Mouse (Mus musculus): ENCODE data around the gene Hepacam2. TPM values are rescaled to one million over a fixed set of nuclear protein-coding genes. Genes with fewer than 3 reads are reported as not detected.

The Hepacam2 gene
- polyA plus RNA-seq, 1 experiment from 2014 or later = 0.35 TPM

DNA sequence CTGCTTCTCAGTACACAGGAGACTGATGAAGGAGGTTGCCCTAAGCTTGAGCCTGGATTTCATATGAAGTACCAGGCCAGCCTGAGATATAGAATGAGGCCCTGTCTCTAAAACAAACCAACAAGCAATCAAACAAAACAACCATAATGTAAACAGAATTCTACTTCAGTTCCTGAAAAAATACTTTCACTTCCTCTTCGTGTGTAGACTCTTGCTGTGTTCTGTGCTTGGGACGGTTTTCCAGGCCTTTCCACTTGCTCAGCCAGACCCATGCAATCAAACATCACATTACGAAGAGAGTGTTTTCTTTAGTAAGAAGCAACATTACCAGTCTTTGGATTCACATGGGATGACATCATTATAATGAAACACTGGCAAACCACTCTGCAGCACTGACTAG is 16.4 kb downstream of the Hepacam2 start:
- Histone ChIP-seq H3K27me3 (ENCODE audit: control insufficient read depth, insufficient read depth, low read depth, low read length) (no peaks in the 10 kb centered on the region), H3K9ac (ENCODE audit: low read depth, low read length) (no peak overlapping the region), H3K4me1 (ENCODE audit: control insufficient read depth, low read depth, low read length) (no peaks in the 10 kb centered on the region), H3K4me3 (ENCODE audit: low read depth, low read length) (no peak overlapping the region), H3K27ac (ENCODE audit: low read length) (no peak overlapping the region), H3K4me2 (ENCODE audit: low read depth, low read length) (no peak overlapping the region), H3K36me3 (ENCODE audit: control insufficient read depth, insufficient read depth) (no peaks in the 10 kb centered on the region), H3K9me3 (replicated peaks; ENCODE audit: control insufficient read depth, low read length) (no peaks in the 10 kb centered on the region)
- WGBS (ENCODE audit: insufficient replicate concordance) = 34% methylated on average over 3 of the region's 3 CpGs
- no peak for ATAC-seq (ENCODE audit: low read depth)

DNA sequence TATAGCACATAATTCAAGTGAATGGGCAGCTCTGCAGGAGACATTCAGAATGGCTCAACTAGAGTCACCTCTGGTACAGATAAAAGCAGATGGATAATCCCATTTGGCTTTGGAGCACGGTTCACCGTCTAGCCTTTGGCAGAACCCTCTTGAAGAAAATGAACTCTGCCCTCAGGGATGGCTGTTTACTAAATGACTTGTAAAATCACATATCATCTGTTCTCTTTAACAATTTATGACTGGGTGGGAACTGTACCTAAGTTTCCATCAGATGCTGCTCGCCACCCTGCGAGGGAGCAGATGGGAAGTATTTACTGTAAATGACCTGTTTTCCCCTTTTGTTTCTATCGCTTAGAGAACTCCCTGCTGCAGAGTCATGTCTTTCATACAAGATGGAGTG is 18.2 kb downstream of the Hepacam2 start:
- no peak for ATAC-seq (ENCODE audit: low read depth)
- no peaks in the 10 kb centered on the region for H3K27me3 ChIP-seq (ENCODE audit: control insufficient read depth, insufficient read depth, low read depth, low read length)
- H3K4me3 ChIP-seq (ENCODE audit: low read depth, low read length) = no peak overlapping the region
- H3K9ac ChIP-seq (ENCODE audit: low read depth, low read length) = no peak overlapping the region
- no peaks in the 10 kb centered on the region for H3K9me3 ChIP-seq (replicated peaks; ENCODE audit: control insufficient read depth, low read length)
- H3K4me2 ChIP-seq (ENCODE audit: low read depth, low read length) = no peak overlapping the region
- 53% methylated on average over 5 of the region's 5 CpGs for WGBS (ENCODE audit: insufficient replicate concordance)
- H3K36me3 ChIP-seq (ENCODE audit: control insufficient read depth, insufficient read depth) = no peaks in the 10 kb centered on the region
- H3K4me1 ChIP-seq (ENCODE audit: control insufficient read depth, low read depth, low read length) = no peaks in the 10 kb centered on the region
- H3K27ac ChIP-seq (ENCODE audit: low read length) = no peak overlapping the region

- WGBS (ENCODE audit: insufficient replicate concordance) = 40% methylated on average over 2 of the region's 2 CpGs
- H3K4me1 ChIP-seq (ENCODE audit: control insufficient read depth, low read depth, low read length) = no peaks in the 10 kb centered on the region
- no peak overlapping the region for H3K9ac ChIP-seq (ENCODE audit: low read depth, low read length)
- no peaks in the 10 kb centered on the region for H3K9me3 ChIP-seq (replicated peaks; ENCODE audit: control insufficient read depth, low read length)
- no peaks in the 10 kb centered on the region for H3K27me3 ChIP-seq (ENCODE audit: control insufficient read depth, insufficient read depth, low read depth, low read length)
- no peak overlapping the region for H3K4me3 ChIP-seq (ENCODE audit: low read depth, low read length)
- no peaks in the 10 kb centered on the region for H3K36me3 ChIP-seq (ENCODE audit: control insufficient read depth, insufficient read depth)
- no peak overlapping the region for H3K4me2 ChIP-seq (ENCODE audit: low read depth, low read length)
- no peak for ATAC-seq (ENCODE audit: low read depth)
- no peak overlapping the region for H3K27ac ChIP-seq (ENCODE audit: low read length)
Measured at GRCm38 (mm10) chr6:3476299-3476698, 21.8 kb downstream of the Hepacam2 start.

DNA sequence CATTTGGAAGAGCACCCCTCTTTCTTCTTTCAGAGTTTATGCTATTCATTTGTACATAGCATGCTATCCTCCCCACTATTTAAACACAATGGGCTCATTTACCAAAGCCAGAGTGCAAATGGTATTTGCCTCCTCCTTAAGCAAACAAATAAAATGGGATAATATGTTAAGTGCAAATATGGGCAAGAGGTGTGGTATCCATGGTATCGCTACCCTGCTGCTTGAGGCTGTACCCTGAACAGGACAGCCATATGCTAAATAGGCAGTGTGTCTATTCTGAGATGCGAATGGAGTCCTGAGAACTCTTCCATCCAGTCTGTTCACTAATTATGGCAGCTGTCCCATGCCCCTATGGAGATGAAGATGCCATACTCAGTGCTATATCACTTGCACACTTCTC is 27.4 kb downstream of the Hepacam2 start:
- ATAC-seq (ENCODE audit: low read depth) = no peak
- no peaks in the 10 kb centered on the region for H3K4me1 ChIP-seq (ENCODE audit: control insufficient read depth, low read depth, low read length)
- H3K36me3 ChIP-seq (ENCODE audit: control insufficient read depth, insufficient read depth) = no peaks in the 10 kb centered on the region
- WGBS (ENCODE audit: insufficient replicate concordance) = 47% methylated on average over 2 of the region's 2 CpGs
- H3K4me2 ChIP-seq (ENCODE audit: low read depth, low read length) = no peak overlapping the region
- H3K27me3 ChIP-seq (ENCODE audit: control insufficient read depth, insufficient read depth, low read depth, low read length) = no peaks in the 10 kb centered on the region
- H3K27ac ChIP-seq (ENCODE audit: low read length) = no peak overlapping the region
- no peaks in the 10 kb centered on the region for H3K9me3 ChIP-seq (replicated peaks; ENCODE audit: control insufficient read depth, low read length)
- no peak overlapping the region for H3K4me3 ChIP-seq (ENCODE audit: low read depth, low read length)
- no peak overlapping the region for H3K9ac ChIP-seq (ENCODE audit: low read depth, low read length)

- no peak overlapping the region for H3K9ac ChIP-seq (ENCODE audit: low read depth, low read length)
- H3K4me1 ChIP-seq (ENCODE audit: control insufficient read depth, low read depth, low read length) = no peaks in the 10 kb centered on the region
- no peaks in the 10 kb centered on the region for H3K9me3 ChIP-seq (replicated peaks; ENCODE audit: control insufficient read depth, low read length)
- ATAC-seq (ENCODE audit: low read depth) = no peak
- 33% methylated on average over 1 of the region's 1 CpGs for WGBS (ENCODE audit: insufficient replicate concordance)
- no peak overlapping the region for H3K27ac ChIP-seq (ENCODE audit: low read length)
- H3K4me3 ChIP-seq (ENCODE audit: low read depth, low read length) = no peak overlapping the region
- H3K36me3 ChIP-seq (ENCODE audit: control insufficient read depth, insufficient read depth) = no peaks in the 10 kb centered on the region
- H3K27me3 ChIP-seq (ENCODE audit: control insufficient read depth, insufficient read depth, low read depth, low read length) = no peaks in the 10 kb centered on the region
- no peak overlapping the region for H3K4me2 ChIP-seq (ENCODE audit: low read depth, low read length)
Measured at GRCm38 (mm10) chr6:3468627-3469026, 29.5 kb downstream of the Hepacam2 start.

GRCm38 (mm10) chr6:3463594-3463993 is 34.5 kb downstream of the Hepacam2 start:
- H3K4me1 ChIP-seq (ENCODE audit: control insufficient read depth, low read depth, low read length) = no peaks in the 10 kb centered on the region
- no peak overlapping the region for H3K4me2 ChIP-seq (ENCODE audit: low read depth, low read length)
- H3K9me3 ChIP-seq (replicated peaks; ENCODE audit: control insufficient read depth, low read length) = no peaks in the 10 kb centered on the region
- no peak for ATAC-seq (ENCODE audit: low read depth)
- no peaks in the 10 kb centered on the region for H3K27me3 ChIP-seq (ENCODE audit: control insufficient read depth, insufficient read depth, low read depth, low read length)
- no peak overlapping the region for H3K27ac ChIP-seq (ENCODE audit: low read length)
- H3K9ac ChIP-seq (ENCODE audit: low read depth, low read length) = no peak overlapping the region
- H3K36me3 ChIP-seq (ENCODE audit: control insufficient read depth, insufficient read depth) = no peaks in the 10 kb centered on the region
- WGBS (ENCODE audit: insufficient replicate concordance) = 58% methylated on average over 2 of the region's 2 CpGs
- H3K4me3 ChIP-seq (ENCODE audit: low read depth, low read length) = no peak overlapping the region

DNA sequence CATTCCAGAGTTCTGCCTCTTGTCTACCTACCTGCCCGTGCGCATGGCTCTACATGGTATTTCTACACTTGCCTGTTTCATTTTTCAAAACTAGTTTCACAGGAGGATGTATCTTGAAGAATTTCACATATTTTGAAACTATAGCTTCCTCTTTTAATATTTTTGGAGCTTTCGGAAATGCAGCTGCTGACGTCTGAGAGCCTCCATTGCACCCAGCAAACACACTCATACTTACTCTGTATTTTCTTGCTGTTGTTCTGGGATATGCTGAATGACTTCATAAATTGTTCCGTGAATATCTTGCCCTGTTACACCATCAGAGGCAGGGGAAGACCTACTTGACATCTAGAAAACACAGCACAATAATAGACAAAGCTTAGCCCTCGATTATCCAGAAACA is 35.1 kb downstream of the Hepacam2 start:
- no peak for ATAC-seq (ENCODE audit: low read depth)
- Histone ChIP-seq H3K4me3 (ENCODE audit: low read depth, low read length) (no peak overlapping the region), H3K4me1 (ENCODE audit: control insufficient read depth, low read depth, low read length) (no peaks in the 10 kb centered on the region), H3K4me2 (ENCODE audit: low read depth, low read length) (no peak overlapping the region), H3K27me3 (ENCODE audit: control insufficient read depth, insufficient read depth, low read depth, low read length) (no peaks in the 10 kb centered on the region), H3K9me3 (replicated peaks; ENCODE audit: control insufficient read depth, low read length) (no peaks in the 10 kb centered on the region), H3K27ac (ENCODE audit: low read length) (no peak overlapping the region), H3K36me3 (ENCODE audit: control insufficient read depth, insufficient read depth) (no peaks in the 10 kb centered on the region), H3K9ac (ENCODE audit: low read depth, low read length) (no peak overlapping the region)
- WGBS (ENCODE audit: insufficient replicate concordance) = 60% methylated on average over 6 of the region's 6 CpGs

DNA sequence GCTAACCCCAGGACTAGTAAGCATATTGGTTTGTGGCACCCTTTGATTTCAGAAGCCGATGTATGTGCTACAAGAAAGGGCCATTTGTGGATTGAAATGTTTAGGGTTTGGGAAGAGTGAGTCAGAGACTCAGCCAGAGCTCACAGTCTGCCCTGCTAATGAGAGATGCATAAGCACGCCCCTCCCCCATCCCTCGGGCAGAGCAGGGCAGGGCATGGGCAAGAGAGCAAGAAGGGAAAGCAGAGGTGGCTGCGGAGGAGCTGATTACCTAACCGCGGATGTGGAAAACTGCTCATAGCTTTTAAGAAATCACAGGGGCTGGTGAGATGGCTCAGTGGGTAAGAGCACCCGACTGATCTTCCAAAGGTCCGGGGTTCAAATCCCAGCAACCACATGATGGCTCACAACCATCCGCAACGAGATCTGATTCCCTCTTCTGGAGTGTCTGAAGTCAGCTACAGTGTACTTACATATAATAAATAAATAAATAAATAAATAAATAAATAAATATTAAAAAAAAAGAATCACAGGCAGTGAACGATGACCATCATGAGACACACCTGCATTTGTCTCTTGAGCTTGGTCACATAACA is 42.1 kb downstream of the Hepacam2 start:
- Histone ChIP-seq H3K4me2 (ENCODE audit: low read depth, low read length) (no peak overlapping the region), H3K27me3 (ENCODE audit: control insufficient read depth, insufficient read depth, low read depth, low read length) (no peaks in the 10 kb centered on the region), H3K27ac (ENCODE audit: low read length) (no peak overlapping the region), H3K9ac (ENCODE audit: low read depth, low read length) (no peak overlapping the region), H3K36me3 (ENCODE audit: control insufficient read depth, insufficient read depth) (no peaks in the 10 kb centered on the region), H3K4me3 (ENCODE audit: low read depth, low read length) (no peak overlapping the region), H3K9me3 (replicated peaks; ENCODE audit: control insufficient read depth, low read length) (no peaks in the 10 kb centered on the region), H3K4me1 (ENCODE audit: control insufficient read depth, low read depth, low read length) (no peaks in the 10 kb centered on the region)
- no peak for ATAC-seq (ENCODE audit: low read depth)
- WGBS (ENCODE audit: insufficient replicate concordance) = 60% methylated on average over 11 of the region's 11 CpGs

DNA sequence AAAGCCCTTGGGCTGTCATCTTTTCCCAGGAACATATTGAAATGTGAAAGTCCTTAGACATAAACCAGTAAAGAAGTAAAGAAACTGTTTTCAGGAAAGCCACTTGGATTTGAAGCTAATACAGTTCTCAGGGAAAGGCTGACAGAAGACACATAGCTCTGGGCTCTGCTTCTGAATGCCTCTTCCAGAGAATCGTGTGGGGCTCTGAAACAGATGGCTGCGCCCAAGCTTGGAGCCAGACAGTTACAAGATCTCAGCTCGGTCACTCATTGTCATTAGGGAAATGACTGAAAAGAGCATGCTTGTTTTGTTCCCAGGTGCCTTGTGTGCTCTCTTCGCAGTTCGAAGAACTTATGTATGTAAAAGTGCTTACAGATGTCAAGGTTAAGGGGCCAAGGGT is 43.7 kb downstream of the Hepacam2 start:
- 52% methylated on average over 5 of the region's 5 CpGs for WGBS (ENCODE audit: insufficient replicate concordance)
- Histone ChIP-seq H3K27ac (ENCODE audit: low read length) (no peak overlapping the region), H3K4me1 (ENCODE audit: control insufficient read depth, low read depth, low read length) (no peaks in the 10 kb centered on the region), H3K9ac (ENCODE audit: low read depth, low read length) (no peak overlapping the region), H3K36me3 (ENCODE audit: control insufficient read depth, insufficient read depth) (no peaks in the 10 kb centered on the region), H3K27me3 (ENCODE audit: control insufficient read depth, insufficient read depth, low read depth, low read length) (no peaks in the 10 kb centered on the region), H3K4me2 (ENCODE audit: low read depth, low read length) (no peak overlapping the region), H3K4me3 (ENCODE audit: low read depth, low read length) (no peak overlapping the region), H3K9me3 (replicated peaks; ENCODE audit: control insufficient read depth, low read length) (no peaks in the 10 kb centered on the region)
- no peak for ATAC-seq (ENCODE audit: low read depth)

Measured in liver, embryonic 16.5 days (tissue).